16 mouse cellular contexts compared by ENCODE assay signal in the genomic region with DNA sequence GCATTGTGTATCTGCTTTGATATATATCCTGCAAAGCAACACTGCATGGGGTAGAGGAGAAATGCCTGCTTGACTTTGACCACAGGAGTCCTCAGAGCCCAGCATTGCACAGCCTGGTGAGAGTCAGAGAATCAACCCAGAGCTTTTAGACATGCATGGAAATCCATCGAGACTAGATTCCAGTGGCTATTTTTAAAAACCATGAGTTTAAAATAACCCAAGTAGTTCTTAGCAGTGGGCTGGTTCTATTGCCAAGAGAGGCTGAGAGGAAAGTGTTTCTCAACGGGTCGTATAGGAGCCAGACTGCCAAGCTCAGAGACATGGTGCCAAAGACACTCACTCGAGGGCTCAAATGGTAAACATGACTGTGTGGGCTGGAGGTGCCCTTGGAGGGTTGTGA.
DNase-seq lines count a peak whose midpoint lies in the region; ATAC-seq and TF ChIP-seq lines count a peak whose summit lies in the region.
"Had no signal": no experiment of that assay in that cellular context is flagged by ENCODE, and none has a peak within 500 bp of the region (broad histone marks: within the 10 kb centered on the region; RNA-seq: fewer than 3 reads in every experiment).

No protein-coding gene starts in this region.

- intact Hi-C loops in gastrocnemius, adult 2 months (cut with DNase I) = no loop called here
- intact Hi-C loops in heart, postnatal 10 days (cut with DNase I) = no loop called here

- H3K9ac ChIP-seq in neural tube, embryonic 15.5 days (replicated peaks) = no peak overlapping the region
- H3K9ac ChIP-seq: hindbrain, embryonic 12.5 days; neural tube, embryonic 12.5 days had no signal

- H3K4me1 ChIP-seq in neural tube, embryonic 15.5 days = no peaks in the 10 kb centered on the region
- H3K4me1 ChIP-seq: hindbrain, embryonic 12.5 days; neural tube, embryonic 12.5 days had no signal

- H3K4me2 ChIP-seq in neural tube, embryonic 15.5 days = no peak overlapping the region
- H3K4me2 ChIP-seq: hindbrain, embryonic 12.5 days; neural tube, embryonic 12.5 days had no signal

- H3K4me3 ChIP-seq in gastrocnemius, adult 2 months = no peak overlapping the region
- H3K4me3 ChIP-seq in neural tube, embryonic 15.5 days (replicated peaks) = no peak overlapping the region
- H3K4me3 ChIP-seq: hindbrain, embryonic 12.5 days; neural tube, embryonic 12.5 days had no signal

- no peak for ATAC-seq in neural tube, embryonic 15.5 days (ENCODE audit: low FRiP score)
- ATAC-seq: CD4-positive, CD25-positive, alpha-beta regulatory T cell, adult 4 months; forebrain, embryonic 14.5 days had no signal

- DNase-seq in gastrocnemius, adult 2 months = peak; percentile 48
- DNase-seq in gastrocnemius, postnatal 25 days = no peak
- peak; percentile 78 for DNase-seq in adipocyte (ENCODE audit: low spot score)
- DNase-seq in heart, adult 18-20 months = peak; percentile 60 to 81
- peak; percentile 61 to 78 for DNase-seq in heart, postnatal 10 days
- no peak for DNase-seq in c-Kit-positive CD71-positive TER-119-positive erythroid progenitor cells, embryonic 14.5 days (ENCODE audit: low spot score)
- DNase-seq: adrenal gland, adult 8-10 months; cerebellum, adult 18-20 months; kidney, adult 2 months; left cerebral cortex, postnatal 4 days; midbrain, embryonic 14.5 days had no signal

- peak overlapping the region; percentile 68 for H3K27ac ChIP-seq in gastrocnemius, adult 2 months
- H3K27ac ChIP-seq in neural tube, embryonic 15.5 days (replicated peaks) = no peak overlapping the region
- H3K27ac ChIP-seq: hindbrain, embryonic 12.5 days; neural tube, embryonic 12.5 days had no signal

- WGBS in neural tube, embryonic 15.5 days = 79% methylated on average over 4 of the region's 4 CpGs

- no peaks in the 10 kb centered on the region for H3K36me3 ChIP-seq in neural tube, embryonic 15.5 days
- H3K36me3 ChIP-seq: hindbrain, embryonic 12.5 days; neural tube, embryonic 12.5 days had no signal

- no peak for TF ChIP-seq CTCF in gastrocnemius, adult 2 months (IDR thresholded peaks at IDR 0.05)

- no peaks in the 10 kb centered on the region for H3K27me3 ChIP-seq in neural tube, embryonic 15.5 days (replicated peaks)
- H3K27me3 ChIP-seq: hindbrain, embryonic 12.5 days; neural tube, embryonic 12.5 days had no signal

- H3K9me3 ChIP-seq in neural tube, embryonic 15.5 days (replicated peaks) = no peaks in the 10 kb centered on the region
- H3K9me3 ChIP-seq: hindbrain, embryonic 12.5 days; neural tube, embryonic 12.5 days had no signal

Comparison
In these comparisons a context has a peak if more than half of its experiments do, and no peak if none do; other contexts are left out.
1. DNase-seq: peak in gastrocnemius, adult 2 months (single experiment), adipocyte (single experiment), heart, adult 18-20 months (2 of 2) and heart, postnatal 10 days (2 of 2); none in gastrocnemius, postnatal 25 days (single experiment) and c-Kit-positive CD71-positive TER-119-positive erythroid progenitor cells, embryonic 14.5 days (single experiment).